Mouse (Mus musculus): ENCODE results near the gene Mlxip. TPM values are rescaled to one million over a fixed set of nuclear protein-coding genes. Genes with fewer than 3 reads are reported as not detected.
A peak's percentile ranks its signal among the peaks of the same experiment; 100 is the strongest.

Gene Mlxip
- polyA plus RNA-seq, 1 experiment from 2014 or later = 11.5 TPM

- no peaks in the 10 kb centered on the region for H3K36me3 ChIP-seq (ENCODE audit: insufficient read depth, low read length)
- ATAC-seq = no peak
- H3K9me3 ChIP-seq (ENCODE audit: low read length) = no peaks in the 10 kb centered on the region
- peak; percentile 55 for DNase-seq (ENCODE audit: low spot score)
- WGBS = 50% methylated on average over 10 of the region's 10 CpGs
- TF ChIP-seq CTCF (IDR thresholded peaks at IDR 0.05) = peak; percentile 57
- no peak for TF ChIP-seq EP300 (IDR thresholded peaks at IDR 0.05)
- no peak overlapping the region for H3K4me2 ChIP-seq (replicated peaks; ENCODE audit: low read depth, low read length)
- H3K4me1 ChIP-seq (ENCODE audit: insufficient read depth, low read depth, low read length) = peaks cover 13% of the 10 kb centered on the region
- H3K27ac ChIP-seq (ENCODE audit: low read length) = no peak overlapping the region
- H3K9ac ChIP-seq (replicated peaks; ENCODE audit: low read depth) = no peak overlapping the region
- H3K4me3 ChIP-seq (ENCODE audit: low read depth, low read length) = no peak overlapping the region
- H3K27me3 ChIP-seq (replicated peaks; ENCODE audit: insufficient read depth, low read length) = no peaks in the 10 kb centered on the region
These were observed 44.2 kb upstream of the Mlxip start for GRCm38 (mm10) chr5:123350386-123350785.

GRCm38 (mm10) chr5:123355918-123356317, 38.7 kb upstream of the Mlxip start:
- DNase-seq (ENCODE audit: low spot score) = peak; percentile 92

GRCm38 (mm10) chr5:123357253-123357652, 37.3 kb upstream of the Mlxip start:
- H3K9ac ChIP-seq (replicated peaks; ENCODE audit: low read depth) = no peak overlapping the region
- H3K4me3 ChIP-seq (ENCODE audit: low read depth, low read length) = no peak overlapping the region
- H3K9me3 ChIP-seq (ENCODE audit: low read length) = no peaks in the 10 kb centered on the region
- WGBS = 81% methylated on average over 4 of the region's 4 CpGs
- ATAC-seq (no peak), DNase-seq (ENCODE audit: low spot score) (no peak)
- H3K27ac ChIP-seq (ENCODE audit: low read length) = no peak overlapping the region
- H3K36me3 ChIP-seq (ENCODE audit: insufficient read depth, low read length) = peaks cover 13% of the 10 kb centered on the region; the same call in 1 of the 2 replicates
- H3K27me3 ChIP-seq (replicated peaks; ENCODE audit: insufficient read depth, low read length) = no peaks in the 10 kb centered on the region
- TF ChIP-seq EP300 (IDR thresholded peaks at IDR 0.05) (no peak), CTCF (IDR thresholded peaks at IDR 0.05) (no peak)
- no peaks in the 10 kb centered on the region for H3K4me1 ChIP-seq (ENCODE audit: insufficient read depth, low read depth, low read length)
- H3K4me2 ChIP-seq (replicated peaks; ENCODE audit: low read depth, low read length) = no peak overlapping the region

More at GRCm38 (mm10) chr5:123355918-123356317, 38.7 kb upstream of the Mlxip start:
- Histone ChIP-seq H3K4me3 (ENCODE audit: low read depth, low read length) (no peak overlapping the region), H3K36me3 (ENCODE audit: insufficient read depth, low read length) (peaks cover 9% of the 10 kb centered on the region; the same call in 1 of the 2 replicates), H3K9ac (replicated peaks; ENCODE audit: low read depth) (no peak overlapping the region), H3K27ac (ENCODE audit: low read length) (peak overlapping the region; percentile 86), H3K4me2 (replicated peaks; ENCODE audit: low read depth, low read length) (peak overlapping the region; percentile 15), H3K4me1 (ENCODE audit: insufficient read depth, low read depth, low read length) (no peaks in the 10 kb centered on the region), H3K9me3 (ENCODE audit: low read length) (no peaks in the 10 kb centered on the region), H3K27me3 (replicated peaks; ENCODE audit: insufficient read depth, low read length) (no peaks in the 10 kb centered on the region)
- WGBS = 60% methylated on average over 11 of the region's 11 CpGs
- peak; percentile 97 for ATAC-seq
- TF ChIP-seq CTCF (IDR thresholded peaks at IDR 0.05) = no peak
- peak; percentile 73 for TF ChIP-seq EP300 (IDR thresholded peaks at IDR 0.05)

GRCm38 (mm10) chr5:123359431-123359830, 35.2 kb upstream of the Mlxip start:
- no peak overlapping the region for H3K4me3 ChIP-seq (ENCODE audit: low read depth, low read length)
- 89% methylated on average over 6 of the region's 6 CpGs for WGBS
- no peaks in the 10 kb centered on the region for H3K27me3 ChIP-seq (replicated peaks; ENCODE audit: insufficient read depth, low read length)
- H3K9me3 ChIP-seq (ENCODE audit: low read length) = no peaks in the 10 kb centered on the region
- TF ChIP-seq CTCF (IDR thresholded peaks at IDR 0.05) (no peak), EP300 (IDR thresholded peaks at IDR 0.05) (no peak)
- H3K27ac ChIP-seq (ENCODE audit: low read length) = no peak overlapping the region
- no peak for DNase-seq (ENCODE audit: low spot score)
- H3K9ac ChIP-seq (replicated peaks; ENCODE audit: low read depth) = no peak overlapping the region
- H3K4me1 ChIP-seq (ENCODE audit: insufficient read depth, low read depth, low read length) = peaks cover 6% of the 10 kb centered on the region; the same call in 1 of the 2 replicates
- no peak for ATAC-seq
- H3K36me3 ChIP-seq (ENCODE audit: insufficient read depth, low read length) = peaks cover 13% of the 10 kb centered on the region; the same call in 1 of the 2 replicates
- H3K4me2 ChIP-seq (replicated peaks; ENCODE audit: low read depth, low read length) = no peak overlapping the region

- Histone ChIP-seq H3K9ac (replicated peaks; ENCODE audit: low read depth) (no peak overlapping the region), H3K9me3 (ENCODE audit: low read length) (no peaks in the 10 kb centered on the region), H3K4me3 (ENCODE audit: low read depth, low read length) (no peak overlapping the region), H3K27me3 (replicated peaks; ENCODE audit: insufficient read depth, low read length) (no peaks in the 10 kb centered on the region), H3K27ac (ENCODE audit: low read length) (0 out of 2 replicates have a peak overlapping the region, but pooled peaks have one; percentile 87), H3K4me2 (replicated peaks; ENCODE audit: low read depth, low read length) (no peak overlapping the region), H3K4me1 (ENCODE audit: insufficient read depth, low read depth, low read length) (peaks cover 7% of the 10 kb centered on the region; the same call in 1 of the 2 replicates), H3K36me3 (ENCODE audit: insufficient read depth, low read length) (peaks cover 10% of the 10 kb centered on the region; the same call in 1 of the 2 replicates)
- 77% methylated on average over 4 of the region's 4 CpGs for WGBS
- ATAC-seq = no peak
- TF ChIP-seq EP300 (IDR thresholded peaks at IDR 0.05) (no peak), CTCF (IDR thresholded peaks at IDR 0.05) (peak; percentile 42)
- DNase-seq (ENCODE audit: low spot score) = no peak
These were observed 31.7 kb upstream of the Mlxip start for GRCm38 (mm10) chr5:123362911-123363310.

GRCm38 (mm10) chr5:123364302-123364971, 30.2 kb upstream of the Mlxip start:
- Histone ChIP-seq H3K9ac (replicated peaks; ENCODE audit: low read depth) (no peak overlapping the region), H3K27me3 (replicated peaks; ENCODE audit: insufficient read depth, low read length) (no peaks in the 10 kb centered on the region), H3K4me2 (replicated peaks; ENCODE audit: low read depth, low read length) (no peak overlapping the region), H3K4me3 (ENCODE audit: low read depth, low read length) (no peak overlapping the region), H3K27ac (ENCODE audit: low read length) (peak overlapping the region; percentile 87), H3K36me3 (ENCODE audit: insufficient read depth, low read length) (peaks cover 10% of the 10 kb centered on the region; the same call in 1 of the 2 replicates), H3K9me3 (ENCODE audit: low read length) (no peaks in the 10 kb centered on the region), H3K4me1 (ENCODE audit: insufficient read depth, low read depth, low read length) (peaks cover 7% of the 10 kb centered on the region; the same call in 1 of the 2 replicates)
- TF ChIP-seq EP300 (IDR thresholded peaks at IDR 0.05) = peak; percentile 79
- TF ChIP-seq CTCF (IDR thresholded peaks at IDR 0.05) = no peak
- ATAC-seq (peak; percentile 86), DNase-seq (ENCODE audit: low spot score) (peak; percentile 78)
- 42% methylated on average over 11 of the region's 11 CpGs for WGBS

Measured in lung, postnatal 0 days (tissue).